Mouse (Mus musculus) urinary bladder, adult 2 months (tissue): ENCODE results near the gene Med20. TPM values are rescaled to one million over a fixed set of nuclear protein-coding genes. Genes with fewer than 3 reads are reported as not detected.
A peak's percentile ranks its signal among the peaks of the same experiment; 100 is the strongest.
"Not testable (repeated sequence)": the region's sequence is repeated elsewhere in the genome, so short reads cannot be mapped to it uniquely, and the experiment has no call there.

Experiments used
- DNase-seq: peaks from one replicate; pipeline ENCODE4 v3.0.0; 2022; ENCODE audit warnings: low spot score
- polyA plus RNA-seq: library from polyadenylated mRNA; depleted of rRNA; stranded (reverse); fragments of >200 nt; gene quantifications from 2 replicates; pipeline ENCODE4 v1.2.3, GENCODE M21; 2012

Med20 gene
- polyA plus RNA-seq, 1 experiment = 48.5 TPM

- DNase-seq = peak; percentile 87
Observed at GRCm38 (mm10) chr17:47628851-47629676, 17.7 kb downstream of the Med20 start.

- no peak for DNase-seq
Observed at GRCm38 (mm10) chr17:47629717-47630677, 18.6 kb downstream of the Med20 start.

GRCm38 (mm10) chr17:47630678-47631065 lies 19.3 kb downstream of the Med20 start, which contains the start of gene Usp49:
TSS of gene Usp49 (plus strand) at chr17:47630690.
- DNase-seq = no peak

GRCm38 (mm10) chr17:47632181-47632840 lies 20.9 kb downstream of the Med20 start:
- DNase-seq = no peak

- DNase-seq = no peak
Observed at GRCm38 (mm10) chr17:47633999-47634770, 22.8 kb downstream of the Med20 start.

- no peak for DNase-seq
Observed at GRCm38 (mm10) chr17:47642992-47643391, 31.6 kb downstream of the Med20 start.

GRCm38 (mm10) chr17:47646683-47647082 lies 35.3 kb downstream of the Med20 start:
- peak; percentile 23 for DNase-seq

- no peak for DNase-seq
Observed at GRCm38 (mm10) chr17:47648966-47649365, 37.6 kb downstream of the Med20 start.

GRCm38 (mm10) chr17:47651953-47652352 lies 40.6 kb downstream of the Med20 start:
- no peak for DNase-seq

GRCm38 (mm10) chr17:47654346-47654745 lies 43.0 kb downstream of the Med20 start:
- not testable (repeated sequence) for DNase-seq

- DNase-seq = no peak
Observed at GRCm38 (mm10) chr17:47655697-47656096, 44.3 kb downstream of the Med20 start.

- no peak for DNase-seq
Observed at GRCm38 (mm10) chr17:47657901-47658300, 46.5 kb downstream of the Med20 start.

- DNase-seq = no peak
Observed at GRCm38 (mm10) chr17:47658741-47659243, 47.4 kb downstream of the Med20 start.

GRCm38 (mm10) chr17:47663009-47663713 lies 51.8 kb downstream of the Med20 start:
- no peak for DNase-seq

- no peak for DNase-seq
Observed at GRCm38 (mm10) chr17:47664474-47664873, 53.1 kb downstream of the Med20 start.

- no peak for DNase-seq
Observed at GRCm38 (mm10) chr17:47669166-47669565, 57.8 kb downstream of the Med20 start.

- no peak for DNase-seq
Observed at GRCm38 (mm10) chr17:47671988-47672310, 60.6 kb downstream of the Med20 start.

GRCm38 (mm10) chr17:47672311-47673111 lies 61.1 kb downstream of the Med20 start:
- DNase-seq = peak; percentile 56
